Mouse (Mus musculus): ENCODE results near the gene Pter. TPM values are rescaled to one million over a fixed set of nuclear protein-coding genes. Genes with fewer than 3 reads are reported as not detected.

The Pter gene
- total and polyA plus RNA-seq, 3 experiments = 27.2 to 90.9 (median 53.7) TPM

DNA sequence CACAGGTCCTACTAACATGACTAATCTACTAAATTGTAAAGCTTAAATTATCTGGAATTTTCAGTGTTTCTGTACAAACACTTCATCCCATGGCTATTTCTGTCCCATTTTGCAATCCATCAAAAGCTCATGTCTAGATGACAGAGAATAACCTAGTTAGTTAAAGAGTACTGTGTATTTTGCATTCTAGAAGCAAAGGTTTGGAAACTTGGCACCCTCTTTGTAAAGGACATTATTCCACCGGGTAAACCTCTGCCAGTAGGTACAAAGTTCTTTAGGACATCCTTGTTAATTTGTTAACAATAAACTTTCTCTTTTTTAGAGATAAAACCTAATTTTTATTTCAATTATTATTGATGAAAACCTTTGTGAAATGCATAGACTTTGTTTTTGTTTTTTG is 18.1 kb upstream of the Pter start:
- no peak for DNase-seq (ENCODE audit: extremely low read depth)
- H3K4me2 ChIP-seq (ENCODE audit: insufficient read depth, low read depth, poor library complexity, severe bottlenecking) = no peak overlapping the region
- H3K79me2 ChIP-seq (replicated peaks; ENCODE audit: control insufficient read depth, extremely low read depth, insufficient read depth, poor library complexity, severe bottlenecking) = no peaks in the 10 kb centered on the region
- H3K4me3 ChIP-seq (replicated peaks in 1 of 3; ENCODE audit: low read depth in 2 of 3, low read length in 2 of 3, poor library complexity in 1 of 3) = no peak overlapping the region
- H3K9me3 ChIP-seq (replicated peaks; ENCODE audit: low read length) = no peaks in the 10 kb centered on the region
- dilution Hi-C loops (cut with MboI; ENCODE audit: extremely low pct_ligation_motif_present, extremely low pct_unique_long_range_greater_than_20kb, low sequenced_read_pairs) = no loop called here
- H3K9ac ChIP-seq (ENCODE audit: insufficient read depth, low read depth) = no peak overlapping the region
- in situ Hi-C loops (cut with MboI; ENCODE audit: low pct_ligation_motif_present, low pct_unique_long_range_greater_than_20kb, low sequenced_read_pairs) = no loop called here
- H3K36me3 ChIP-seq (replicated peaks in 1 of 2; ENCODE audit: control insufficient read depth in 1 of 2, insufficient read depth in 1 of 2, low read length in 1 of 2) = no peaks in the 10 kb centered on the region
- no peaks in the 10 kb centered on the region for H3K4me1 ChIP-seq (ENCODE audit: control insufficient read depth in 1 of 2, insufficient read depth in 2 of 2)
- TF ChIP-seq ETS1 (conservative IDR thresholded peaks at IDR 0.05; ENCODE audit: low read depth, low read length) (no peak), MAZ (IDR thresholded peaks at IDR 0.05; ENCODE audit: low read depth, low read length) (no peak), CHD1 (IDR thresholded peaks at IDR 0.05; ENCODE audit: low read depth, low read length) (no peak), CTCF (conservative IDR thresholded peaks at IDR 0.05 in 1 of 2, IDR thresholded peaks at IDR 0.05 in 1 of 2; ENCODE audit: low read depth in 2 of 2, low read length in 2 of 2) (no peak), CHD2 (IDR thresholded peaks at IDR 0.05; ENCODE audit: low read length) (no peak), NELFE (IDR thresholded peaks at IDR 0.05; ENCODE audit: low read depth, low read length) (no peak), GABPA (IDR thresholded peaks at IDR 0.05; ENCODE audit: insufficient replicate concordance, low read depth, low read length) (no peak), SMC3 (IDR thresholded peaks at IDR 0.05; ENCODE audit: low read depth, low read length) (no peak)
- H3K27me3 ChIP-seq (replicated peaks) = no peaks in the 10 kb centered on the region
- H3K27ac ChIP-seq (ENCODE audit: insufficient read depth, low read depth) = no peak overlapping the region

DNA sequence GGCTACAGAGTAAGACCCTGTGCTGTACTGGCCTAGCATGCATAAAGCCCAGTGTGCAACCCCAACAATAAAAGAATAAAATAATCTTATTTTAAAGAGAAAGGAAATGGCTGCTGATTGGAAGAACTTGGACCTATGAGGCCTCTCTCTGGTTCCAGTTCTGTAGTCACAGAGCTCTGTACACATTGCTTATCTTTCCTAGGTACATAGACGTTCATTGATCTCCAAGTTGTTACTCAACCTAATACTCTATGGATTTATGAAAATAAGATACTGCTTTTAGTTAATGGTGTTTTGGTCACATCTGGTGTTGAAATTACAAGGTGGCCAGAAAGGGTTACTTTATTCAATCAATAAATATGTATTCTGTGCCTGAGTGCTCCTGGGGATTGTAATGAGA is 1.8 kb downstream of the Pter start:
- Histone ChIP-seq H3K4me2 (ENCODE audit: insufficient read depth, low read depth, poor library complexity, severe bottlenecking) (peak overlapping the region; percentile 46; the same call in 1 of the 2 replicates), H3K79me2 (replicated peaks; ENCODE audit: control insufficient read depth, extremely low read depth, insufficient read depth, poor library complexity, severe bottlenecking) (peaks cover 2% of the 10 kb centered on the region; the same call in 1 of the 2 replicates), H3K36me3 (replicated peaks in 1 of 2; ENCODE audit: control insufficient read depth in 1 of 2, insufficient read depth in 1 of 2, low read length in 1 of 2) (peaks cover 0 to 8% of the 10 kb centered on the region in 2 experiments), H3K4me1 (ENCODE audit: control insufficient read depth in 1 of 2, insufficient read depth in 2 of 2) (peaks cover 11 to 50% of the 10 kb centered on the region in 2 experiments; a peak in 3 of 4 replicates), H3K9me3 (replicated peaks; ENCODE audit: low read length) (no peaks in the 10 kb centered on the region), H3K9ac (ENCODE audit: insufficient read depth, low read depth) (no peak overlapping the region; the same call in 1 of the 2 replicates), H3K4me3 (replicated peaks in 1 of 3; ENCODE audit: low read depth in 2 of 3, low read length in 2 of 3, poor library complexity in 1 of 3) (peak overlapping the region in 2 of 3 experiments; percentile 13 to 82), H3K27me3 (replicated peaks) (no peaks in the 10 kb centered on the region), H3K27ac (ENCODE audit: insufficient read depth, low read depth) (no peak overlapping the region)
- in situ Hi-C loops (cut with MboI; ENCODE audit: low pct_ligation_motif_present, low pct_unique_long_range_greater_than_20kb, low sequenced_read_pairs) (no loop called here), dilution Hi-C loops (cut with MboI; ENCODE audit: extremely low pct_ligation_motif_present, extremely low pct_unique_long_range_greater_than_20kb, low sequenced_read_pairs) (no loop called here)
- 0 out of 2 replicates have a peak, but pooled peaks have one; percentile 15 for TF ChIP-seq MAZ (IDR thresholded peaks at IDR 0.05; ENCODE audit: low read depth, low read length)
- no peak for TF ChIP-seq PAX5 (IDR thresholded peaks at IDR 0.05; ENCODE audit: low read length)
- no peak for TF ChIP-seq NRF1 (IDR thresholded peaks at IDR 0.05; ENCODE audit: low read depth, low read length)
- TF ChIP-seq TBP (conservative IDR thresholded peaks at IDR 0.05; ENCODE audit: low read depth, low read length) = no peak
- TF ChIP-seq POLR2AphosphoS2 (IDR thresholded peaks at IDR 0.05; ENCODE audit: low read depth, low read length) = no peak
- no peak for TF ChIP-seq USF1 (IDR thresholded peaks at IDR 0.05; ENCODE audit: low read depth, low read length)
- TF ChIP-seq MAX (IDR thresholded peaks at IDR 0.05; ENCODE audit: low read length) = no peak
- DNase-seq (ENCODE audit: extremely low read depth) = no peak

DNA sequence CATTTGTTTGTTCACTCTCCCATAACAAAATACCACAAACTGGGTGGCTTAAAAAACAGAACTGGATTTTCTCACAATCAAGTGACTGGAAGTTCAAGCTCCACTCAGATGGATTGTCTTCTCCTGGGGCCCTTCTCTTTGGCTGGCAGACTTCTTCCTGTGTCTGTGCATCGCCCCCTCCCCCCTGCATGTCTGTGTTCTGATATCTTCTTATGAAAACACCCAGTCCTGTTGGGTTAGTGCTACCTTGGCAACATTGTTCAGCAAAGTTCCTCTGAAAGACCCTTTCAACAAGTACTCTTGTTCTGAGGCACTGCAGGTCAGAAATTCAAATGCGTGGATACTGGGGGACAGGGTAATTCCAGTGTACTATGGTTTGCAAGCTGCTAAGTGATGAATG is 6.5 kb downstream of the Pter start:
- Histone ChIP-seq H3K79me2 (replicated peaks; ENCODE audit: control insufficient read depth, extremely low read depth, insufficient read depth, poor library complexity, severe bottlenecking) (peaks cover 2% of the 10 kb centered on the region; the same call in 1 of the 2 replicates), H3K9me3 (replicated peaks; ENCODE audit: low read length) (no peaks in the 10 kb centered on the region), H3K27me3 (replicated peaks) (no peaks in the 10 kb centered on the region), H3K4me1 (ENCODE audit: control insufficient read depth in 1 of 2, insufficient read depth in 2 of 2) (peaks cover 11 to 62% of the 10 kb centered on the region in 2 experiments; a peak in 3 of 4 replicates), H3K36me3 (replicated peaks in 1 of 2; ENCODE audit: control insufficient read depth in 1 of 2, insufficient read depth in 1 of 2, low read length in 1 of 2) (peaks cover 0 to 20% of the 10 kb centered on the region in 2 experiments), H3K9ac (ENCODE audit: insufficient read depth, low read depth) (no peak overlapping the region), H3K4me3 (replicated peaks in 1 of 3; ENCODE audit: low read depth in 2 of 3, low read length in 2 of 3, poor library complexity in 1 of 3) (no peak overlapping the region), H3K27ac (ENCODE audit: insufficient read depth, low read depth) (no peak overlapping the region), H3K4me2 (ENCODE audit: insufficient read depth, low read depth, poor library complexity, severe bottlenecking) (no peak overlapping the region)
- in situ Hi-C loops (cut with MboI; ENCODE audit: low pct_ligation_motif_present, low pct_unique_long_range_greater_than_20kb, low sequenced_read_pairs) = no loop called here
- DNase-seq (ENCODE audit: extremely low read depth) = peak; percentile 45
- dilution Hi-C loops (cut with MboI; ENCODE audit: extremely low pct_ligation_motif_present, extremely low pct_unique_long_range_greater_than_20kb, low sequenced_read_pairs) = no loop called here
- no peak for TF ChIP-seq ZNF384 (IDR thresholded peaks at IDR 0.05; ENCODE audit: low read depth, low read length)
- no peak for TF ChIP-seq CHD2 (IDR thresholded peaks at IDR 0.05; ENCODE audit: low read length)
- TF ChIP-seq POLR2A (IDR thresholded peaks at IDR 0.05; ENCODE audit: low read depth, low read length) = no peak
- no peak for TF ChIP-seq MAZ (IDR thresholded peaks at IDR 0.05; ENCODE audit: low read depth, low read length)
- no peak for TF ChIP-seq MAX (IDR thresholded peaks at IDR 0.05; ENCODE audit: low read length)
- no peak for TF ChIP-seq TCF12 (IDR thresholded peaks at IDR 0.05; ENCODE audit: low read depth, low read length)
- no peak for TF ChIP-seq MEF2A (IDR thresholded peaks at IDR 0.05; ENCODE audit: borderline replicate concordance, low read depth, low read length)
- TF ChIP-seq JUN (IDR thresholded peaks at IDR 0.05; ENCODE audit: insufficient read depth, low read depth, low read length) = no peak
- no peak for TF ChIP-seq RCOR1 (conservative IDR thresholded peaks at IDR 0.05; ENCODE audit: low read depth, low read length)
- no peak for TF ChIP-seq USF2 (conservative IDR thresholded peaks at IDR 0.05; ENCODE audit: low read depth, low read length)
- no peak for TF ChIP-seq PAX5 (IDR thresholded peaks at IDR 0.05; ENCODE audit: low read length)
- no peak for TF ChIP-seq ETS1 (conservative IDR thresholded peaks at IDR 0.05; ENCODE audit: low read depth, low read length)
- TF ChIP-seq ELF1 (IDR thresholded peaks at IDR 0.05; ENCODE audit: low read depth, low read length) = no peak
- no peak for TF ChIP-seq CTCF (conservative IDR thresholded peaks at IDR 0.05 in 1 of 2, IDR thresholded peaks at IDR 0.05 in 1 of 2; ENCODE audit: low read depth in 2 of 2, low read length in 2 of 2)
- TF ChIP-seq ZKSCAN1 (IDR thresholded peaks at IDR 0.05; ENCODE audit: borderline replicate concordance, low read depth, low read length) = no peak
- TF ChIP-seq JUND (conservative IDR thresholded peaks at IDR 0.05; ENCODE audit: low read depth, low read length) = no peak
- TF ChIP-seq MYC (IDR thresholded peaks at IDR 0.05; ENCODE audit: low read depth, low read length) = no peak
- TF ChIP-seq E2F4 (IDR thresholded peaks at IDR 0.05; ENCODE audit: insufficient replicate concordance, low read depth, low read length) = no peak

Measured in CH12.LX (cell line).